Mouse (Mus musculus): Measurements from ENCODE around the gene Olfr654.

GRCm38 (mm10) chr7:104552700-104553099 is 34.1 kb upstream of the Olfr654 start:
- TF ChIP-seq CTCF (conservative IDR thresholded peaks at IDR 0.05; ENCODE audit: low read length) (no peak), NANOG (IDR thresholded peaks at IDR 0.05; ENCODE audit: borderline replicate concordance, low read length) (no peak), POU5F1 (IDR thresholded peaks at IDR 0.05; ENCODE audit: borderline replicate concordance, low read length) (no peak)
